Mouse (Mus musculus): ENCODE results near the gene Fgfr2.

Gene Fgfr2

GRCm38 (mm10) chr7:132934743-132935142, 188.4 kb downstream of the Fgfr2 start:
- no peak for DNase-seq (ENCODE audit: low read depth)

- DNase-seq (ENCODE audit: low read depth) = no peak
Measured at GRCm38 (mm10) chr7:132933331-132933730, 189.8 kb downstream of the Fgfr2 start.

GRCm38 (mm10) chr7:132931560-132932351, 191.4 kb downstream of the Fgfr2 start:
- DNase-seq (ENCODE audit: low read depth) = peak; percentile 13

- DNase-seq (ENCODE audit: low read depth) = peak; percentile 90
Measured at GRCm38 (mm10) chr7:132930850-132931559, 192.1 kb downstream of the Fgfr2 start, which contains the start of gene Zranb1. Zranb1 (plus strand) TSS chr7:132931142.

GRCm38 (mm10) chr7:132930055-132930454, 193.1 kb downstream of the Fgfr2 start:
- no peak for DNase-seq (ENCODE audit: low read depth)

- no peak for DNase-seq (ENCODE audit: low read depth)
Measured at GRCm38 (mm10) chr7:132927201-132927600, 195.9 kb downstream of the Fgfr2 start.

- DNase-seq (ENCODE audit: low read depth) = no peak
Measured at GRCm38 (mm10) chr7:132925227-132925626, 197.9 kb downstream of the Fgfr2 start.

GRCm38 (mm10) chr7:132921971-132922370, 201.2 kb downstream of the Fgfr2 start:
- DNase-seq (ENCODE audit: low read depth) = no peak

GRCm38 (mm10) chr7:132903796-132904195, 219.4 kb downstream of the Fgfr2 start:
- no peak for DNase-seq (ENCODE audit: low read depth)

- DNase-seq (ENCODE audit: low read depth) = no peak
Measured at GRCm38 (mm10) chr7:132900826-132901531, 222.2 kb downstream of the Fgfr2 start.

- no peak for DNase-seq (ENCODE audit: low read depth)
Measured at GRCm38 (mm10) chr7:132898234-132898633, 224.9 kb downstream of the Fgfr2 start.

- no peak for DNase-seq (ENCODE audit: low read depth)
Measured at GRCm38 (mm10) chr7:132897258-132897657, 225.9 kb downstream of the Fgfr2 start.

- DNase-seq (ENCODE audit: low read depth) = no peak
Measured at GRCm38 (mm10) chr7:132896206-132896815, 226.8 kb downstream of the Fgfr2 start.

- no peak for DNase-seq (ENCODE audit: low read depth)
Measured at GRCm38 (mm10) chr7:132894841-132895555, 228.2 kb downstream of the Fgfr2 start.

GRCm38 (mm10) chr7:132893336-132893735, 229.8 kb downstream of the Fgfr2 start:
- DNase-seq (ENCODE audit: low read depth) = no peak

- DNase-seq (ENCODE audit: low read depth) = no peak
Measured at GRCm38 (mm10) chr7:132892806-132893205, 230.3 kb downstream of the Fgfr2 start.

GRCm38 (mm10) chr7:132892311-132892661, 230.9 kb downstream of the Fgfr2 start:
- DNase-seq (ENCODE audit: low read depth) = no peak

GRCm38 (mm10) chr7:132891561-132892310, 231.4 kb downstream of the Fgfr2 start:
- DNase-seq (ENCODE audit: low read depth) = no peak

GRCm38 (mm10) chr7:132890201-132890600, 232.9 kb downstream of the Fgfr2 start:
- DNase-seq (ENCODE audit: low read depth) = no peak

- no peak for DNase-seq (ENCODE audit: low read depth)
Measured at GRCm38 (mm10) chr7:132889691-132890090, 233.5 kb downstream of the Fgfr2 start.

Measured in fibroblast of lung, adult 2 months (primary cell).